Mouse (Mus musculus) gastrocnemius, postnatal 36 days (tissue): ENCODE measurements around the gene Serpinb1b. TPM values are rescaled to one million over a fixed set of nuclear protein-coding genes. Genes with fewer than 3 reads are reported as not detected.

ENCODE experiments used
- DNase-seq, 2 experiments: peaks; one replicate each; pipeline ENCODE4 v3.0.0; 2022
- intact Hi-C: fragments of 180-260 bp; cut with DNase I; formaldehyde crosslinking; loops from one replicate; pipeline ENCODE4 v1.15.1; 2025
- total RNA-seq, 2 experiments: library from RNA; stranded (reverse); gene quantifications; 2 replicates each; pipeline ENCODE4 v1.2.3; 2021

Serpinb1b gene
- total RNA-seq, 2 experiments from 2014 or later = not detected

DNA sequence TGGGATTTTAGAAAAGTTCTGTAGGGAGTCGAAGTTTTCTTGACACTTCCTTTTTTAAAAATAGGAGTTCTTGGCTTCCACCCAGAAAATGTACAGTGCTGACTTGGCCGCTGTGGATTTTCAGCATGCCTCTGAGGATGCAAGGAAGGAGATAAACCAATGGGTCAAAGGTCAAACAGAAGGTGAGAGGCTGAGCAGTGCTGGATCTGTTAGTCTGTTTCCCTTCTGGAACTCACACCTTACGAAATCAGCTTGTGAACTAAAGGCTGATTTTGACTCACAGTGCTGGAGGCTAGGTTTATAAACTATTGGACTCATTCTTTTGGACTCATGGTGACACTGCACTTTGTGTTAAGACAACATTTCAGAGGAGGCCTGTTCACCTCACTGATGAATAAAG lies 11.2 kb downstream of the Serpinb1b start:
- intact Hi-C loops = no loop called here
- DNase-seq = no peak

DNA sequence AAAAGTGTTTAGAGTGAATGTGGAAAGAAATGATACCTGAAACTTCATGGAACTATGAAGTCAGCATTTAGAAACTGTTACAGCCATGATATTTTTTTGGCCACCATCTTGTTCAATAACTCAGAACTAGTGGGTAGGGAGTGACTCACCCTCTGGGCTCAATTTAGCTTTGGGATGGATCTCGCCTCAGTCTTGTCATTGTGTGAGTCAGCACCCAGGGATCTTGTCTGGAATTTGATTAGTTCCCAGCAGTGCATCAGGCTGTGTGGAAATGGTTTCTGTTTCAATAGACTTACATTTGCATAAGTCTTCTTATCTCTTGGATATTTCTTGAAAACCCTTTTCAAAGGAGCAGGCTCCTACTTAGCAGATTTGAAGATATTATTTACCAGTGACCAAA lies 12.2 kb downstream of the Serpinb1b start:
- no peak for DNase-seq
- intact Hi-C loops = no loop called here

DNA sequence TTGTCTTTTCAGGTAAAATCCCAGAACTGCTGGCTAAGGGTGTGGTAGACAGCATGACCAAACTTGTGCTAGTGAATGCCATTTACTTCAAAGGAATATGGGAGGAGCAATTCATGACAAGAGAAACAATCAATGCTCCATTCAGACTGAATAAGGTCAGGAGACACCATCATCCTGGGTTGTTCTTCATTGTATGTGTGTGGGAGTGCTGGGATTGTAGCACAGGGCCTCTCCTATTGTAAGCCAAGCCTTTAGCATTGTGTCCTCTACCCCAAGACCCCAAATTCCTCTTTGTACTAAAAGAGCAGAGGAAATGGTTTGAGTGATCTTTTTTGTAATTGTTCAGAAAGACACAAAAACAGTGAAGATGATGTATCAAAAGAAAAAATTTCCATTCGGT lies 12.9 kb downstream of the Serpinb1b start:
- DNase-seq = no peak
- intact Hi-C loops = no loop called here

DNA sequence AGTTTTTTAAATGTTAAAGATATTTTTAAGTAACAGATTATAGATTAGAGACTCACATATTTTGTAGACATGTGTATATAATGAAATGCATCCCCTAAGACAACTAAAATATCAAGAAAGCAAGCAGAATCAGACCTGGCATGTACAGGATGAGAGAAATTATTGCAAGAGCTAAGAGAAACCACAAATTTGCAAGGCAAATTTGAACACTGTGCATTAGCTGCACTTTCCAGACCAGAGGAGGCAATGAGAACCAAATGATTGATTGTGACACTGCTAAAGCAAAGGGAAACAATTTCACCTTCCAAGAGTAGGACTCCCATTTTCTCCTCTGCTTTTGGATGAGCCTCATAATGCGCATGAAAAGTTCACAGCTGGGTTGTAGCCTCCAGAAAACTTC lies 17.2 kb downstream of the Serpinb1b start:
- intact Hi-C loops = no loop called here
- DNase-seq = no peak

DNA sequence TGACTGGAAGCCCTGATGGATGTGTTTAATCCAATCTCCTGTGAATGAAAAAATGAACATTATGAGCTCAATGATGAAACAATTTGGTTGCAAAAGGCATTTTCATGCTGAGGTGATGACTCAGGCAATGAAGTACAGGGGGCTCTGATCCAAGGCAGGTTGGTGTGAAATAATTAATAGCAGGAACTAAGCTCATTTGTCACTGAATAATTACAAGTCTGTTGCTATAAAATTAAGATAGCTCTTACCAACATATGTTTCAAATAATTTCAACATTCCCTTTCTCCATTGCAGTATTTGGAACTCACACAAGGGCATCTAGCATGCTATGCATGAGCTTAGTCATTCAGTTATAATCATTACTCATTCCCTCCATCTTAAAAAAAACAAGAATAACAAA lies 27.3 kb downstream of the Serpinb1b start:
- DNase-seq = no peak

DNA sequence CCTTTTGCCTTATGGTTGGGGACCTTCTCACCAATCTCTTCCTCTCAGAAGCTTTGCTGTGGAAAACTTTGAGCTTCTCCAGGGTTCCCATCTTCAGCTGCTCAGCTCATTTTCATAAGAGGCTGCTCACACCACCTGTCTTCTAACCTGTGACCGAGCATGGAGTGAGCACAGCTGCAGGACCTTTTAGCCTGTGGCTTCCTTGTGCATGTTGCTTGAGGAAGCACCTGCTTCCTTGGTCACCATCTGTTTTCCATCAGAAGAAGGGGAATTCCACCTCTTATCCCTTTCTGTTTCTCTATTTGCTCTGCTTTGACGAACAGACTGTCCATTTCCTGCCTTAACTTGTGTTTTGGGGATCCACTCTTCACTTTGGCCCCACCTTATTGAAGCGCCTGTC lies 34.7 kb downstream of the Serpinb1b start:
- intact Hi-C loops = no loop called here
- DNase-seq = no peak

More for the DNA sequence above, 27.3 kb downstream of the Serpinb1b start:
- intact Hi-C loops = no loop called here

DNA sequence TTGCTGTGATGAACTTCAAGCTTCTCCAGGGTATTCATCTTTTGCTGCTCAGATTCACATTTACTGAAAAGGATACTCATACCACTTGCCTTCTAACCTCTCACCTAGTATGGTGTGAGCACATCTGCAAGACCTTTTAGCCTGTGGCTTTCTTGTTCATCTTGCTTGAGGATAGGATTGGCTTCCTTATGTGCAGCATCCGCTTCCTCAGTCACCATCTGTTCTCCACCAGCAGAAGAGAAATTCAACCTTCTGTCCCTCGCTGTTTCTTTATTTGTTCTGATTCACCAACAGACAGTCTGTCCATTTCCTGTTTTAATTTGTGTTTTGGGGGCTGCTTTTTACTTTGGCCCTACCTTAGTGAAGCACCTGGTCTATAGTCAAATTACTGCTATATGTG lies 59.3 kb downstream of the Serpinb1b start:
- DNase-seq = no peak
- intact Hi-C loops = no loop called here

DNA sequence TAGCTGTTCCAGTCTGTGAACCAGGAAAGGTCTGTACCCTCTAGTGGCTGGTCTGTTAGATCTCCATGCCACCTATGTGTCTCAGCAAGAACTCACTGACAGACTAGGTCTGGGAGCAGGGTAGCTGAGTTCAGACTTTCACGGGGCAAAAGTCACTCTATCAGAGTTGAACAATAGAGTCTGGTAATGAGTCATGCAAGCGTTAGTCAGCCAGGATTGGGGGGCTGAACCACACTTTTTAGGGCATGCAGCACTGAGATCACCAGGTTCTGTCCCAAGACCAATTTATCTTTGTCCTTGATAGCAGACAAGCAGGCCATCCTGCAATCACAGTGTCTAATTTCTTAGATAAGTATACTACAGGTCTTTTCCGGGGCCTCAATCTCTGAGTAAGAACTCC lies 63.1 kb downstream of the Serpinb1b start:
- DNase-seq = no peak
- intact Hi-C loops = no loop called here

Other genes with a start within 250 kb of the Serpinb1b start
- gene Serpinb1a, start 227.4 kb upstream of the Serpinb1b start, total RNA-seq = 1 to 10 TPM; 2.6 to 6.0 TPM
- 1 to 10 TPM; 1.8 to 2.2 TPM for gene Serpinb1c, start 180.4 kb upstream of the Serpinb1b start, total RNA-seq
- gene Serpinb6b, start 113.4 kb upstream of the Serpinb1b start, total RNA-seq = 1 to 10 TPM; 2.8 to 3.5 TPM
- gene Serpinb9, start 75.3 kb upstream of the Serpinb1b start, total RNA-seq = 1 to 10 TPM; 1.5 to 1.7 TPM
- gene Serpinb9b, start 51.2 kb upstream of the Serpinb1b start, total RNA-seq = not detected
- not detected for gene Serpinb9c, start 81.2 kb downstream of the Serpinb1b start, total RNA-seq
- gene Serpinb9d, start 114.4 kb downstream of the Serpinb1b start, total RNA-seq = not detected
- not detected for gene Serpinb9e, start 171.0 kb downstream of the Serpinb1b start, total RNA-seq
- gene Serpinb9f, start 245.5 kb downstream of the Serpinb1b start, total RNA-seq = not detected